Mouse (Mus musculus) retina, embryonic 14.5 days (tissue): ENCODE measurements around the gene Glb1l2.

Experiments
- DNase-seq: peaks from one replicate; pipeline ENCODE4 v3.0.0-alpha.2; 2015; ENCODE audit warnings: low spot score

Gene Glb1l2

DNA sequence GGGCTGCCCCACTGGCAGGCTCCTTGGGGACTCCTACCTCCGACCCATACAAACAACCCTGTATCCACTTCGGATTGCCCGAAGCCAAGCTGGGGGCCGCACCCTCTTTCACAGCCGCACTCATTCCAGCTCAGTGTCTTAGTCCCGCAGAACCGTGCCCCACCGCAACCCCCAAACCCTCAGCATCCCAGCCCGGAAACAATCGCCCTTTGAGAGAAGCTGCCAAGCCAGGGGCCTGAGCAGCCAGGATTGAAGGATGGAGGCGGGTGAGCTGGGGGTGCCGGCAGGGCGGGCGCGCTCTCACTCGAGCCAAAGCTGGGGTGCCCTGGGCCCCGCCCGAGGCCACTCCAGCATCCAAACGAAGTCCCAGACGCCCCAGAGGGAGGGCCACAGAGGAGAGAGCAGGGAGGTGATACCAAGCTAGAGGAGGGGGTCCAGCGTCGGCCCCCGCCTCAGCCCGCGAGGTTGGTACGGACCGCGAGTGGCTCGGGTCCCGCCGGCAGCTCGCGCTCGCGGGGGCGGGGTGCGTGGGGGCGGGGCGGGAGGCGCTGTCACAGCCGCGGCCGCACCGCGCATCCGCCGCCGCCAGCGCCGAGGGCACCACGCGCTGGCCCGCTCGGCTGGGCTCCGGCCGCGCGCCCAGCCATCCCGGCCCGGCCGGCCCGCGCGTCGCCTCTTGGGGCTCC, 72.9 kb downstream of the Glb1l2 start, which contains the start of gene B3gat1:
B3gat1 (plus strand) TSS at position 523 of the 686 bp plus-strand sequence.
- peak; percentile 70 for DNase-seq

DNA sequence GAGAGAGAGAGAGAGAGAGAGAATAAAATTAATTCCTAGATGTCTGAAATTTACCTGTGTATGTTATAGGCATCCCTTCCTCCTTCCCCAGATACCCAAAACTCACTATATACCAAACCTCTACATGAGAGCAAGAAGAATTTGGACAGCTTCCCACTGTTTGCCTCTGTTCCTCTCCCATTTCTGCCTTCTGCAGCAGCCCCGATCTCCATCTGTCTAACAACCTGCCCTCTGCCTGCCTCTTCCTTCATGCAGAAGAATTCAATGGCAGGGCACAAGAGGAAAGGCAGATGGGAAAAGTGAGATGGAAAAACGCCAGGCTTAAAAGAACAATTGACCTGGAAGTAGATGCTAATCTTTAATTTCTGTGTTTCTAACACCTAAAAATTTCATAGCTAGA, 77.7 kb downstream of the Glb1l2 start:
- no peak for DNase-seq

DNA sequence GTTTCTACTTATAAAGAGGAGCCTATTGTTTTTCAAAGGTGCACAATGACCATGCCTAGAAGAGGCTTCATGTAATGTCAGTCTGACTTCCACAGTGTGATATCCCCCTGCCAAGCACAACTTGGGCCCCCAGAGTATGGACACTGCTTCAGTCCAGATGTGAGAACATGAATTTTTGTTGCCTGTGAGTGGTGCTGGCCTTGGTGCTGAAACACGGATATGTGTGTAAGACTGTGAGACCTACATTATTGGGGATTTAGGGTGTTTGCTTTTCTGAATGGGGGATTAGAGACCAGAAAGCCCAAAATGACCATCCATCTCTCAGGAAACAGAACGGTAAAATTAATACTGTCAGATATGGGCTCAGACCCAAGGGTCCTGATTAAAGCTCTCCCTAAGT, 78.8 kb downstream of the Glb1l2 start:
- DNase-seq: peak; percentile 60

DNA sequence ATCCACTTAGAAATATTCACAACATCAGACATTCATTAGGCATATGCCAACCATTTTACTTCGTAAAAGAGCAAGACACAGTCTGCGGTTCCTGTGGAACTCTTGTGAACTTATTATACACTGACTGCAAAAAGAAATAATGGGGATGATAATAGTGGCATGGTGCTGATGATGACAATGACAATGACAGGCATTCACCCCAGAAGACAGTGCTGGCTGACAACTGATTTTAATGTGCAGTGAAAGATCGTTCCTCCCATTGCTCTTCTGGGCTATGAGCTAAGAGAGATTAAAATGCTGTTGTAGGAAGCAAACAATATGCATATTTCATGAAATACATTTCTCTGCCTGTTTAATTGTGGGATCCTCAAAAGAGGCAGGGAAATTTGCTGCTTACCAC, 80.6 kb downstream of the Glb1l2 start:
- no peak for DNase-seq

DNA sequence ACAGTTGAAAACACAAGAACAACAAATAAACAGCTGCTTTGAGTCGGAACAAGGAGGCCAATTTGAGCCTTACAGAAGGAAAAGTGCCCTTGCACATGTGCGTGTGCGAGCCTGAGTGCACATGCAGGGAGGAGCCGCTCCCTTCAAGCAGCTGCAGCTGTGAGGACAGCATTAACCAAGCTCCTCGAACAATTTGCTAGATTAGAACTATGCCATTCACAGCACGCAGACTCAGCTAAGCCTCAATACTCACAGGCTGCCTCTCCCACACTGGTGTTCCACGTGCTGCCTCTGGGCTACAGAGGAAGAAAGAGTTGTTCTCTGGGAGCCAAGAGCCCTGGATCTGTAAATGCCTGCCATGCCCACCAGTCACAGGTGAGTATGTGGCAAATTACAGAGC, 84.5 kb downstream of the Glb1l2 start:
- DNase-seq: peak; percentile 24

DNA sequence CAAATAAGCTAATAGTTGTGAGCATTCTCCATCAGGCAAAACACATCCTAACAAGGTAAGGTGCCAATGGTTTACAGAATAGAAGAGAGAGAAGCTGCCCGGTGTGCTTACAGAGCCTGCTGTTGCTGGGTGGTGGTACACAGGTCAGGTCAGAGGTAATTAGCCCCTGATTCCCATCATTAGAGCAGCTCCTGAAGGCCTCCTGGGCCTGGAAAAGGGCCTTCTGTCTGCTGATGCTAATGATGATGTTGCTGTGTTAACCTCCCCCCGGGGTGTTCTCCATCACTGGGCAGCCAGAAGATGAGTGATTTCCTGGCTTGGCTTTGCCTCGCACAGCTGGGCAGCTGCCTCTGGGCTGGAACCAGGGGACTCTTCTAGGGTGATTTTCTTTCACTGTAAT, 87.9 kb downstream of the Glb1l2 start:
- DNase-seq: no peak
